Mouse (Mus musculus) C2C12 (cell line): ENCODE measurements around the gene Zfp473. TPM values are rescaled to one million over a fixed set of nuclear protein-coding genes. Genes with fewer than 3 reads are reported as not detected.

Source experiments
- H3K27me3 ChIP-seq: one replicate; pipeline ENCODE4 v1.6.1; 2011; ENCODE audit not compliant: control insufficient read depth, insufficient read depth, insufficient read length
- H3K36me3 ChIP-seq: one replicate; pipeline ENCODE4 v1.6.1; 2011; ENCODE audit not compliant: control insufficient read depth, insufficient read depth
- H3K4me3 ChIP-seq: one replicate; pipeline ENCODE4 v1.5.1; 2011; ENCODE audit warnings: mild to moderate bottlenecking, control low read depth; ENCODE audit not compliant: poor library complexity, insufficient read depth, severe bottlenecking
- H3K79me2 ChIP-seq: one replicate; pipeline ENCODE4 v1.6.1; 2011; ENCODE audit not compliant: control insufficient read depth, insufficient read depth
- H3K79me3 ChIP-seq: one replicate; pipeline ENCODE4 v1.6.1; 2011; ENCODE audit warnings: low read depth, control low read depth
- H3ac ChIP-seq: one replicate; pipeline ENCODE3; 2011; ENCODE audit warnings: low read depth; ENCODE audit not compliant: control insufficient read depth, insufficient read length
- CEBPB ChIP-seq: IDR thresholded peaks from one replicate; pipeline ENCODE4 v1.6.1; 2011; ENCODE audit warnings: low read depth, mild to moderate bottlenecking, control low read depth, moderate library complexity
- CTCF ChIP-seq: IDR thresholded peaks from one replicate; pipeline ENCODE4 v1.5.1; 2011; ENCODE audit not compliant: control insufficient read depth, insufficient read depth, insufficient read length
- FOSL1 ChIP-seq: IDR thresholded peaks from one replicate; pipeline ENCODE4 v1.8.0; 2011; ENCODE audit warnings: mild to moderate bottlenecking, low read length; ENCODE audit not compliant: poor library complexity, insufficient read depth, severe bottlenecking
- MAX ChIP-seq: IDR thresholded peaks from one replicate; pipeline ENCODE4 v1.6.1; 2011; ENCODE audit warnings: mild to moderate bottlenecking, control low read depth
- MYOD1 ChIP-seq: IDR thresholded peaks from one replicate; pipeline ENCODE4 v1.6.1; 2011; ENCODE audit warnings: low read depth; ENCODE audit not compliant: control insufficient read depth, insufficient read length
- MYOG ChIP-seq: IDR thresholded peaks from one replicate; pipeline ENCODE4 v1.6.1; 2011; ENCODE audit not compliant: control insufficient read depth, insufficient read length; ENCODE audit errors: extremely low read depth
- USF1 ChIP-seq: IDR thresholded peaks from one replicate; pipeline ENCODE4 v1.6.1; 2011; ENCODE audit warnings: low read depth, mild to moderate bottlenecking, control low read depth, moderate library complexity
- polyA plus RNA-seq: library from polyadenylated mRNA; unstranded; fragments of >200 nt; fragmentation: generic; extraction: Trizol; gene quantifications from one replicate; pipeline ENCODE4 v1.2.1, GENCODE M21; 2012; ENCODE audit warnings: missing spikeins

Gene Zfp473
- polyA plus RNA-seq, 1 experiment = 0.29 TPM

- H3K79me3 ChIP-seq = no peaks in the 10 kb centered on the region
- no peaks in the 10 kb centered on the region for H3K36me3 ChIP-seq
- peaks cover 10% of the 10 kb centered on the region for H3K27me3 ChIP-seq
- no peak for TF ChIP-seq CEBPB
- no peaks in the 10 kb centered on the region for H3K79me2 ChIP-seq
- no peak overlapping the region for H3ac ChIP-seq
- H3K4me3 ChIP-seq = no peak overlapping the region
Measured at GRCm38 (mm10) chr7:44689331-44689730, 61.5 kb downstream of the Zfp473 start.

- Histone ChIP-seq H3K79me2 (no peaks in the 10 kb centered on the region), H3K4me3 (no peak overlapping the region), H3ac (no peak overlapping the region), H3K36me3 (no peaks in the 10 kb centered on the region), H3K27me3 (peaks cover 10% of the 10 kb centered on the region), H3K79me3 (no peaks in the 10 kb centered on the region)
- TF ChIP-seq USF1 = no peak
- TF ChIP-seq CEBPB = no peak
- no peak for TF ChIP-seq MYOG
- no peak for TF ChIP-seq FOSL1
- TF ChIP-seq MAX = no peak
- no peak for TF ChIP-seq CTCF
- TF ChIP-seq MYOD1 = no peak
Measured at GRCm38 (mm10) chr7:44688890-44689289, 62.0 kb downstream of the Zfp473 start.

GRCm38 (mm10) chr7:44685531-44686402, 65.1 kb downstream of the Zfp473 start:
- H3K4me3 ChIP-seq = no peak overlapping the region
- H3K79me3 ChIP-seq = no peaks in the 10 kb centered on the region
- no peaks in the 10 kb centered on the region for H3K36me3 ChIP-seq
- peaks cover 18% of the 10 kb centered on the region for H3K27me3 ChIP-seq
- no peak for TF ChIP-seq CTCF
- no peak overlapping the region for H3ac ChIP-seq
- H3K79me2 ChIP-seq = no peaks in the 10 kb centered on the region

- TF ChIP-seq MAX = no peak
- TF ChIP-seq CEBPB = no peak
- no peak for TF ChIP-seq MYOG
- TF ChIP-seq USF1 = no peak
- TF ChIP-seq CTCF = no peak
- no peak for TF ChIP-seq FOSL1
- no peak for TF ChIP-seq MYOD1
- H3K79me2 ChIP-seq = no peaks in the 10 kb centered on the region
- no peaks in the 10 kb centered on the region for H3K79me3 ChIP-seq
- peaks cover 27% of the 10 kb centered on the region for H3K27me3 ChIP-seq
- H3K4me3 ChIP-seq = no peak overlapping the region
- no peak overlapping the region for H3ac ChIP-seq
- H3K36me3 ChIP-seq = no peaks in the 10 kb centered on the region
Measured at GRCm38 (mm10) chr7:44683656-44684055, 67.2 kb downstream of the Zfp473 start.

Other genes starting within 250 kb of the Zfp473 start
- gene Mybpc2, start 226.4 kb downstream of the Zfp473 start, polyA plus RNA-seq = not detected
- gene Spib, start 219.0 kb downstream of the Zfp473 start, polyA plus RNA-seq = 0.01 TPM
- gene Pold1, start 202.2 kb downstream of the Zfp473 start, polyA plus RNA-seq = 66.1 TPM
- gene Nr1h2, start 197.1 kb downstream of the Zfp473 start, polyA plus RNA-seq = 61.0 TPM
- gene Napsa, start 178.7 kb downstream of the Zfp473 start, polyA plus RNA-seq = not detected
- 0.26 TPM for gene Kcnc3, start 160.4 kb downstream of the Zfp473 start, polyA plus RNA-seq
- 0.01 TPM for gene Myh14, start 80.2 kb downstream of the Zfp473 start, polyA plus RNA-seq
- gene Izumo2, start 42.3 kb downstream of the Zfp473 start, polyA plus RNA-seq = not detected
- gene Vrk3, start 2.6 kb downstream of the Zfp473 start, polyA plus RNA-seq = 20.0 TPM
- 102 TPM for gene Nup62, start 65.0 kb upstream of the Zfp473 start, polyA plus RNA-seq
- 0.63 TPM for gene Il4i1, start 65.3 kb upstream of the Zfp473 start, polyA plus RNA-seq
- 290 TPM for gene Atf5, start 65.6 kb upstream of the Zfp473 start, polyA plus RNA-seq
- 208 TPM for gene Akt1s1, start 97.9 kb upstream of the Zfp473 start, polyA plus RNA-seq
- 38.4 TPM for gene Tbc1d17, start 98.0 kb upstream of the Zfp473 start, polyA plus RNA-seq
- gene Pnkp, start 106.1 kb upstream of the Zfp473 start, polyA plus RNA-seq = 32.0 TPM
- 221 TPM for gene Ptov1, start 118.7 kb upstream of the Zfp473 start, polyA plus RNA-seq
- gene Med25, start 141.7 kb upstream of the Zfp473 start, polyA plus RNA-seq = 43.9 TPM
- gene Fuz, start 145.0 kb upstream of the Zfp473 start, polyA plus RNA-seq = 9.8 TPM
- gene Ap2a1, start 178.4 kb upstream of the Zfp473 start, polyA plus RNA-seq = 129 TPM
- gene Tsks, start 192.2 kb upstream of the Zfp473 start, polyA plus RNA-seq = 0.04 TPM
- 5.5 TPM for gene Cpt1c, start 223.8 kb upstream of the Zfp473 start, polyA plus RNA-seq
- gene Prmt1, start 235.5 kb upstream of the Zfp473 start, polyA plus RNA-seq = 978 TPM
- 43.7 TPM for gene Irf3, start 246.6 kb upstream of the Zfp473 start, polyA plus RNA-seq
- 18.1 TPM for gene Bcl2l12, start 247.7 kb upstream of the Zfp473 start, polyA plus RNA-seq